Mouse (Mus musculus): ENCODE data around the gene Wdr90. TPM values are rescaled to one million over a fixed set of nuclear protein-coding genes. Genes with fewer than 3 reads are reported as not detected.
"Not testable (repeated sequence)": the region's sequence is repeated elsewhere in the genome, so short reads cannot be mapped to it uniquely, and the experiment has no call there.

Wdr90 gene
- polyA plus RNA-seq, 1 experiment from 2014 or later = 46.3 TPM

GRCm38 (mm10) chr17:25875171-25876136 lies 14.2 kb upstream of the Wdr90 start:
- peak overlapping the region; percentile 58 for H3K27ac ChIP-seq (ENCODE audit: low read depth, low read length)

GRCm38 (mm10) chr17:25874721-25875170 lies 13.4 kb upstream of the Wdr90 start, which contains the start of gene Mettl26:
TSS of gene Mettl26 (plus strand) at chr17:25875074.
- Histone ChIP-seq H3K4me1 (replicated peaks; ENCODE audit: control insufficient read depth, insufficient read depth, low read length) (peaks cover 8% of the 10 kb centered on the region; the same call in 1 of the 2 replicates), H3K4me2 (ENCODE audit: low read depth, low read length, severe bottlenecking) (peak within 1 kb of the TSS; percentile 87), H3K27me3 (ENCODE audit: control insufficient read depth, insufficient read depth, low read length) (no peaks in the 10 kb centered on the region), H3K9me3 (ENCODE audit: control insufficient read depth, low read length) (no peaks in the 10 kb centered on the region), H3K27ac (ENCODE audit: low read depth, low read length) (peak within 1 kb of the TSS; percentile 58), H3K36me3 (ENCODE audit: control insufficient read depth, insufficient read depth, low read length) (no peaks in the 10 kb centered on the region; the same call in 1 of the 2 replicates), H3K4me3 (ENCODE audit: low read depth, low read length) (peak within 1 kb of the TSS; percentile 57), H3K9ac (ENCODE audit: low read length) (peak within 1 kb of the TSS; percentile 82)
- WGBS = under 1% methylated on average over 25 of the region's 25 CpGs
- DNase-seq (ENCODE audit: low spot score) (peak; percentile 97), ATAC-seq (replicated peaks; ENCODE audit: low FRiP score) (peak; percentile 71)

More at GRCm38 (mm10) chr17:25875171-25876136, 14.2 kb upstream of the Wdr90 start:
- Histone ChIP-seq H3K4me2 (ENCODE audit: low read depth, low read length, severe bottlenecking) (peak overlapping the region; percentile 87), H3K4me1 (replicated peaks; ENCODE audit: control insufficient read depth, insufficient read depth, low read length) (peaks cover 14% of the 10 kb centered on the region), H3K36me3 (ENCODE audit: control insufficient read depth, insufficient read depth, low read length) (no peaks in the 10 kb centered on the region; the same call in 1 of the 2 replicates), H3K27me3 (ENCODE audit: control insufficient read depth, insufficient read depth, low read length) (no peaks in the 10 kb centered on the region), H3K9me3 (ENCODE audit: control insufficient read depth, low read length) (no peaks in the 10 kb centered on the region), H3K4me3 (ENCODE audit: low read depth, low read length) (peak overlapping the region; percentile 57), H3K9ac (ENCODE audit: low read length) (peak overlapping the region; percentile 82)
- WGBS = 1% methylated on average over 59 of the region's 59 CpGs
- peak; percentile 94 for DNase-seq (ENCODE audit: low spot score)
- peak; percentile 91 for ATAC-seq (replicated peaks; ENCODE audit: low FRiP score)

- Histone ChIP-seq H3K36me3 (ENCODE audit: control insufficient read depth, insufficient read depth, low read length) (no peaks in the 10 kb centered on the region; the same call in 1 of the 2 replicates), H3K4me3 (ENCODE audit: low read depth, low read length) (peak overlapping the region; percentile 57), H3K27ac (ENCODE audit: low read depth, low read length) (peak overlapping the region; percentile 47; the same call in 1 of the 2 replicates), H3K4me1 (replicated peaks; ENCODE audit: control insufficient read depth, insufficient read depth, low read length) (peaks cover 8% of the 10 kb centered on the region; the same call in 1 of the 2 replicates), H3K4me2 (ENCODE audit: low read depth, low read length, severe bottlenecking) (peak overlapping the region; percentile 87), H3K9me3 (ENCODE audit: control insufficient read depth, low read length) (no peaks in the 10 kb centered on the region), H3K9ac (ENCODE audit: low read length) (peak overlapping the region; percentile 58), H3K27me3 (ENCODE audit: control insufficient read depth, insufficient read depth, low read length) (no peaks in the 10 kb centered on the region)
- WGBS = 5% methylated on average over 14 of the region's 14 CpGs
- no peak for DNase-seq (ENCODE audit: low spot score)
- 0 out of 2 replicates have a peak, but pooled peaks have one; percentile 3 for ATAC-seq (replicated peaks; ENCODE audit: low FRiP score)
Measured at GRCm38 (mm10) chr17:25874148-25874720, 12.9 kb upstream of the Wdr90 start.

GRCm38 (mm10) chr17:25873405-25874147 lies 12.3 kb upstream of the Wdr90 start:
- 0 out of 2 replicates have a peak overlapping the region, but pooled peaks have one; percentile 20 for H3K9ac ChIP-seq (ENCODE audit: low read length)
- H3K36me3 ChIP-seq (ENCODE audit: control insufficient read depth, insufficient read depth, low read length) = no peaks in the 10 kb centered on the region; the same call in 1 of the 2 replicates
- 84% methylated on average over 11 of the region's 11 CpGs for WGBS
- no peak for ATAC-seq (replicated peaks; ENCODE audit: low FRiP score)
- H3K27ac ChIP-seq (ENCODE audit: low read depth, low read length) = no peak overlapping the region
- H3K27me3 ChIP-seq (ENCODE audit: control insufficient read depth, insufficient read depth, low read length) = no peaks in the 10 kb centered on the region
- H3K4me1 ChIP-seq (replicated peaks; ENCODE audit: control insufficient read depth, insufficient read depth, low read length) = peaks cover 12% of the 10 kb centered on the region; the same call in 1 of the 2 replicates
- H3K4me3 ChIP-seq (ENCODE audit: low read depth, low read length) = peak overlapping the region; percentile 57; the same call in 1 of the 2 replicates
- H3K4me2 ChIP-seq (ENCODE audit: low read depth, low read length, severe bottlenecking) = peak overlapping the region; percentile 87; the same call in 1 of the 2 replicates
- no peak for DNase-seq (ENCODE audit: low spot score)
- no peaks in the 10 kb centered on the region for H3K9me3 ChIP-seq (ENCODE audit: control insufficient read depth, low read length)

GRCm38 (mm10) chr17:25872676-25873075 lies 11.4 kb upstream of the Wdr90 start:
- Histone ChIP-seq H3K4me1 (replicated peaks; ENCODE audit: control insufficient read depth, insufficient read depth, low read length) (peaks cover 17% of the 10 kb centered on the region), H3K27ac (ENCODE audit: low read depth, low read length) (no peak overlapping the region), H3K4me3 (ENCODE audit: low read depth, low read length) (no peak overlapping the region), H3K36me3 (ENCODE audit: control insufficient read depth, insufficient read depth, low read length) (no peaks in the 10 kb centered on the region), H3K27me3 (ENCODE audit: control insufficient read depth, insufficient read depth, low read length) (no peaks in the 10 kb centered on the region), H3K9me3 (ENCODE audit: control insufficient read depth, low read length) (no peaks in the 10 kb centered on the region), H3K9ac (ENCODE audit: low read length) (no peak overlapping the region), H3K4me2 (ENCODE audit: low read depth, low read length, severe bottlenecking) (no peak overlapping the region)
- 89% methylated on average over 3 of the region's 3 CpGs for WGBS
- no peak for DNase-seq (ENCODE audit: low spot score)
- ATAC-seq (replicated peaks; ENCODE audit: low FRiP score) = no peak

GRCm38 (mm10) chr17:25871566-25871965 lies 10.3 kb upstream of the Wdr90 start:
- H3K4me3 ChIP-seq (ENCODE audit: low read depth, low read length); H3K27ac ChIP-seq (ENCODE audit: low read depth, low read length); H3K27me3 ChIP-seq (ENCODE audit: control insufficient read depth, insufficient read depth, low read length); DNase-seq (ENCODE audit: low spot score); H3K4me2 ChIP-seq (ENCODE audit: low read depth, low read length, severe bottlenecking); H3K9ac ChIP-seq (ENCODE audit: low read length); H3K9me3 ChIP-seq (ENCODE audit: control insufficient read depth, low read length); ATAC-seq (replicated peaks; ENCODE audit: low FRiP score); H3K36me3 ChIP-seq (ENCODE audit: control insufficient read depth, insufficient read depth, low read length): not testable (repeated sequence)
- H3K4me1 ChIP-seq (replicated peaks; ENCODE audit: control insufficient read depth, insufficient read depth, low read length) = peaks cover 20% of the 10 kb centered on the region

GRCm38 (mm10) chr17:25869954-25870353 lies 8.7 kb upstream of the Wdr90 start:
- H3K36me3 ChIP-seq (ENCODE audit: control insufficient read depth, insufficient read depth, low read length) = no peaks in the 10 kb centered on the region
- H3K4me3 ChIP-seq (ENCODE audit: low read depth, low read length) = no peak overlapping the region
- H3K9ac ChIP-seq (ENCODE audit: low read length) = no peak overlapping the region
- H3K27ac ChIP-seq (ENCODE audit: low read depth, low read length) = no peak overlapping the region
- H3K27me3 ChIP-seq (ENCODE audit: control insufficient read depth, insufficient read depth, low read length) = no peaks in the 10 kb centered on the region
- H3K9me3 ChIP-seq (ENCODE audit: control insufficient read depth, low read length) = no peaks in the 10 kb centered on the region
- ATAC-seq (replicated peaks; ENCODE audit: low FRiP score) (no peak), DNase-seq (ENCODE audit: low spot score) (no peak)
- H3K4me1 ChIP-seq (replicated peaks; ENCODE audit: control insufficient read depth, insufficient read depth, low read length) = peaks cover 12% of the 10 kb centered on the region
- 88% methylated on average over 2 of the region's 2 CpGs for WGBS
- H3K4me2 ChIP-seq (ENCODE audit: low read depth, low read length, severe bottlenecking) = no peak overlapping the region

- Histone ChIP-seq H3K4me2 (ENCODE audit: low read depth, low read length, severe bottlenecking) (no peak overlapping the region), H3K27ac (ENCODE audit: low read depth, low read length) (no peak overlapping the region), H3K4me1 (replicated peaks; ENCODE audit: control insufficient read depth, insufficient read depth, low read length) (peaks cover 12% of the 10 kb centered on the region), H3K9me3 (ENCODE audit: control insufficient read depth, low read length) (no peaks in the 10 kb centered on the region), H3K4me3 (ENCODE audit: low read depth, low read length) (no peak overlapping the region), H3K27me3 (ENCODE audit: control insufficient read depth, insufficient read depth, low read length) (no peaks in the 10 kb centered on the region), H3K9ac (ENCODE audit: low read length) (no peak overlapping the region), H3K36me3 (ENCODE audit: control insufficient read depth, insufficient read depth, low read length) (no peaks in the 10 kb centered on the region)
- DNase-seq (ENCODE audit: low spot score) = no peak
- no peak for ATAC-seq (replicated peaks; ENCODE audit: low FRiP score)
- 90% methylated on average over 8 of the region's 8 CpGs for WGBS
Measured at GRCm38 (mm10) chr17:25869498-25869897, 8.2 kb upstream of the Wdr90 start.
